Mouse (Mus musculus) stomach, postnatal 0 days (tissue): ENCODE measurements around the gene Znrf4.
"Not testable (repeated sequence)": the region's sequence is repeated elsewhere in the genome, so short reads cannot be mapped to it uniquely, and the experiment has no call there.

Experiments used
- CTCF ChIP-seq: IDR thresholded peaks from 2 replicates; pipeline ENCODE4 v1.5.1; 2016; ENCODE audit warnings: antibody characterized with exemption, low read depth, mild to moderate bottlenecking, moderate library complexity
- EP300 ChIP-seq: optimal IDR thresholded peaks from 2 replicates; pipeline ENCODE3; 2016; ENCODE audit warnings: antibody characterized with exemption

DNA sequence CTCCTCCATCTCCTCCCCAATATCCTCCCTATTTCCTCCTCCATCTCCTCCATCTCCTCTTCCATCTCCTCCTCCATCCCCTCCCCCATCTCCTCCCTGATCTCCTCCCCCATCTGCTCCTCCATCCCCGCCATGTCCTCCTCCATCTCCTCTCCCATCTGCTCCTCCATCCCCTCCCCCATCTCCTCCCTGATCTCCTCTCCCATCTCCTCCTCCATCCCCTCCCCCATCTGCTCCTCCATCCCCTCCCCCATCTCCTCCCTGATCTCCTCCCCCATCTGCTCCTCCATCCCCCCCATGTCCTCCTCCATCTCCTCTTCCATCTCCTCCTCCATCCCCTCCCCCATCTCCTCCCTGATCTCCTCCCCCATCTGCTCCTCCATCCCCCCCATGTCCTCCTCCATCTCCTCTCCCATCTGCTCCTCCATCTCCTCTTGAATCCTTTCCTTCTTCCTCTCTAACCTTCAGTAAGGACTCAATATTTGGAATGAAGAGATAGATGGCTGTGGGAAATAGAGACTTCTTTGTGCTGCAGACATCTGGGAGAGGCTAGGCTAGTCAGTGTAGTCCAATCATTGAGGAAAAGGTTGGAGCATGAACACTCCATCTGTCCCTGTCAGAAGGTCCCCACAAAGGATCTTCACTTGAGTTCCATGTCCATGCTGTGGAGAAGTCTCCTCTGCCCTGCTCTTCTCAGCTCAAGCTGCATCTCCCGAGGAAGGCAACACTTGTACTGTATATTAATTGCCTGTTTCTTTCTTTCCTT lies 10.4 kb downstream of the Znrf4 start:
- not testable (repeated sequence) for TF ChIP-seq CTCF, EP300
